ENCODE assay signal across 28 mouse cellular contexts in the genomic region with DNA sequence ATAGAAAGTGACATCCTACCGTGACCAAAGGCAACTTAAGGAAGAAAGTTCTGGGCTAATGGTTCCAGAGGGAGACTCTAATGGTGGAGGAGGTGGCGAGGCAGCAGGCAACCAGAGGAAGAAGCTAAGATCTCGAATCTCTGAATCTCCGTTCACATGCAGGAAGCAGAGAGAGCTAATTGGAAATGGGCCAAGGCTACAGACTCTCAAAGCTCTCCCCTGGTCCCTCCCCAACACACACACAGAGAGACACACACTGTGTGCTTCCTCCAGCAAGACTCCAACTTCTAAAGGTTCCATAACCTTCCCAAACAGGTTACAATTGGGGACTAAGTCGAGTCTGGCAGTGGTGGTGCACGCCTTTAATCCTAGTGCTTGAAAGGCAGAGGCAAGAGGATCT. TPM values are rescaled to one million over a fixed set of nuclear protein-coding genes. Genes with fewer than 3 reads are reported as not detected.
DNase-seq lines count a peak whose midpoint lies in the region; ATAC-seq and TF ChIP-seq lines count a peak whose summit lies in the region.
"Had no signal": no experiment of that assay in that cellular context is flagged by ENCODE, and none has a peak within 500 bp of the region (broad histone marks: within the 10 kb centered on the region; RNA-seq: fewer than 3 reads in every experiment).

No protein-coding gene starts in this region.

- no peaks in the 10 kb centered on the region for H3K27me3 ChIP-seq in spleen, adult 2 months (ENCODE audit: control insufficient read depth, insufficient read depth, low read length)
- no peaks in the 10 kb centered on the region for H3K27me3 ChIP-seq in liver, postnatal 0 days (ENCODE audit: insufficient read depth, low read length)
- H3K27me3 ChIP-seq: embryonic facial prominence, embryonic 12.5 days; embryonic facial prominence, embryonic 15.5 days; heart, embryonic 13.5 days had no signal

- no peak for TF ChIP-seq CTCF in spleen, adult 2 months (IDR thresholded peaks at IDR 0.05; ENCODE audit: extremely low read depth, insufficient read depth, insufficient read length, insufficient replicate concordance)
- no peak for TF ChIP-seq CTCF in liver, postnatal 0 days (IDR thresholded peaks at IDR 0.05; ENCODE audit: low read depth)

- no peak overlapping the region for H3K9ac ChIP-seq in liver, postnatal 0 days (replicated peaks)
- H3K9ac ChIP-seq: embryonic facial prominence, embryonic 12.5 days; embryonic facial prominence, embryonic 15.5 days; forebrain, postnatal 0 days; heart, embryonic 13.5 days; hindbrain, embryonic 14.5 days had no signal

- no peak for DNase-seq in spleen, adult 2 months (ENCODE audit: low read depth in 1 of 2, low spot score in 2 of 2)
- DNase-seq in spleen, postnatal 4 days (ENCODE audit: low spot score in 2 of 2): no peak
- DNase-seq in T-cell, adult 2 months (ENCODE audit: low spot score): peak; percentile 11
- peak; percentile 65 for DNase-seq in naive thymus-derived CD4-positive, alpha-beta T cell, adult 2 months (ENCODE audit: low read depth)
- DNase-seq in ovary, postnatal 14 days (ENCODE audit: low spot score): no peak
- DNase-seq in left cerebral cortex, postnatal 14 days (ENCODE audit: low spot score in 2 of 2): no peak
- no peak for DNase-seq in liver, postnatal 0 days
- DNase-seq: adrenal gland, postnatal 10 days; adrenal gland, postnatal 36 days; cerebellum, adult 18-20 months; cerebellum, adult 9-10 months; cerebellum, postnatal 14 days; forebrain, postnatal 0 days; gastrocnemius, postnatal 10 days; gastrocnemius, postnatal 36 days; heart, adult 2 months; heart, postnatal 14 days; heart, postnatal 4 days had no signal

- no peaks in the 10 kb centered on the region for H3K9me3 ChIP-seq in liver, postnatal 0 days (ENCODE audit: low read length)
- H3K9me3 ChIP-seq: embryonic facial prominence, embryonic 12.5 days; embryonic facial prominence, embryonic 15.5 days; heart, embryonic 10.5 days; heart, embryonic 13.5 days had no signal

- peak; percentile 76 for ATAC-seq in CD4-positive, CD25-positive, alpha-beta regulatory T cell, adult 4 months
- ATAC-seq in liver, postnatal 0 days: no peak
- ATAC-seq: forebrain, embryonic 14.5 days; forebrain, postnatal 0 days; hindbrain, postnatal 0 days; intestine, postnatal 0 days had no signal

- no peak for TF ChIP-seq POLR2A in spleen, adult 2 months (IDR thresholded peaks at IDR 0.05; ENCODE audit: low read depth, low read length)

- 53% methylated on average over 6 of the region's 6 CpGs for WGBS in spleen, adult 2 months
- 38% methylated on average over 6 of the region's 6 CpGs for WGBS in liver, postnatal 0 days (ENCODE audit: insufficient replicate concordance)

- H3K27ac ChIP-seq in spleen, adult 2 months (ENCODE audit: insufficient read depth, low read length): peak overlapping the region; percentile 1; the same call in 1 of the 2 replicates
- H3K27ac ChIP-seq in liver, postnatal 0 days (ENCODE audit: low read depth): no peak overlapping the region
- H3K27ac ChIP-seq: embryonic facial prominence, embryonic 12.5 days; embryonic facial prominence, embryonic 15.5 days; heart, adult 2 months; heart, embryonic 10.5 days; heart, embryonic 13.5 days; hindbrain, embryonic 14.5 days; hindbrain, postnatal 0 days had no signal

- no peak overlapping the region for H3K4me3 ChIP-seq in spleen, adult 2 months (ENCODE audit: extremely low read depth, insufficient read depth, insufficient read length)
- no peak overlapping the region for H3K4me3 ChIP-seq in liver, postnatal 0 days (ENCODE audit: low read depth, low read length)
- H3K4me3 ChIP-seq: embryonic facial prominence, embryonic 12.5 days; embryonic facial prominence, embryonic 15.5 days; heart, adult 2 months; heart, embryonic 10.5 days; heart, embryonic 13.5 days had no signal

- no peak for TF ChIP-seq EP300 in liver, postnatal 0 days (IDR thresholded peaks at IDR 0.05; ENCODE audit: low read depth)

- H3K4me1 ChIP-seq in spleen, adult 2 months (ENCODE audit: control insufficient read depth, insufficient read depth, insufficient read length): no peaks in the 10 kb centered on the region
- peaks cover 5% of the 10 kb centered on the region; the same call in 1 of the 2 replicates for H3K4me1 ChIP-seq in liver, postnatal 0 days (ENCODE audit: insufficient read depth)
- H3K4me1 ChIP-seq: embryonic facial prominence, embryonic 12.5 days; embryonic facial prominence, embryonic 15.5 days; heart, embryonic 10.5 days; heart, embryonic 13.5 days had no signal

- H3K4me2 ChIP-seq in liver, postnatal 0 days (ENCODE audit: low read depth, low read length): no peak overlapping the region
- H3K4me2 ChIP-seq: embryonic facial prominence, embryonic 12.5 days; embryonic facial prominence, embryonic 15.5 days; heart, embryonic 13.5 days; hindbrain, embryonic 14.5 days had no signal

- intact Hi-C loops in left cerebral cortex, postnatal 14 days (cut with DNase I): loop anchor here (10.0 kb wide), 1 partner anchor 366 kb away; no protein-coding TSS in a partner anchor

- H3K36me3 ChIP-seq in spleen, adult 2 months (ENCODE audit: control insufficient read depth, insufficient read depth, low read length): no peaks in the 10 kb centered on the region
- H3K36me3 ChIP-seq in liver, postnatal 0 days (replicated peaks; ENCODE audit: insufficient read depth, low read length): no peaks in the 10 kb centered on the region
- H3K36me3 ChIP-seq: embryonic facial prominence, embryonic 12.5 days; embryonic facial prominence, embryonic 15.5 days; heart, embryonic 10.5 days; heart, embryonic 13.5 days had no signal

RNA-seq across cellular contexts. Expression of a gene that starts 35.7 kb away (rescaled TPM):
- 3.4 and 3.5 TPM in 2 replicates for polyA plus RNA-seq in spleen, adult 2 months (2012; rRNA removed)
- 10 to 100 TPM in 1 of 2 experiments, 1 to 10 TPM in 1; 9.0 to 11.3 TPM for polyA plus RNA-seq in CD4-positive, CD25-positive, alpha-beta regulatory T cell, adult 4 months (2017; shearing (Covaris generic))
- total RNA-seq in left cerebral cortex, postnatal 14 days (2021): 100 to 1,000 TPM; 134 to 140 TPM
- 1.8 and 2.4 TPM in 2 replicates for polyA plus RNA-seq in liver, postnatal 0 days (2015; fragmentation: Nextera tagmentation; extraction: Ambion mirVana)

RNA-seq across cellular contexts. Expression of a gene that starts 38.6 kb away (rescaled TPM):
- polyA plus RNA-seq in spleen, adult 2 months (2012; rRNA removed): 0.62 and 0.81 TPM in 2 replicates
- 1 to 10 TPM in 1 of 2 experiments, not detected in 1; 1.1 TPM for polyA plus RNA-seq in CD4-positive, CD25-positive, alpha-beta regulatory T cell, adult 4 months (2017; shearing (Covaris generic))
- 1 to 10 TPM; 1.9 to 4.0 TPM for total RNA-seq in left cerebral cortex, postnatal 14 days (2021)
- 0.33 and 0.48 TPM in 2 replicates for polyA plus RNA-seq in liver, postnatal 0 days (2015; fragmentation: Nextera tagmentation; extraction: Ambion mirVana)
- total RNA-seq: granulocyte monocyte progenitor cell, adult 5-6 weeks had no signal

Comparison
In these comparisons a context has a peak if more than half of its experiments do, and no peak if none do; other contexts are left out.
1. DNase-seq: peak in T-cell, adult 2 months (single experiment) and naive thymus-derived CD4-positive, alpha-beta T cell, adult 2 months (single experiment); none in spleen, adult 2 months (0 of 2), spleen, postnatal 4 days (0 of 2), ovary, postnatal 14 days (single experiment), left cerebral cortex, postnatal 14 days (0 of 2) and liver, postnatal 0 days (single experiment).